Mouse (Mus musculus) E14TG2a.4 (cell line): ENCODE data around the gene Dhrs7b.

Experiments used
- CTCF ChIP-seq: conservative IDR thresholded peaks from 2 replicates; pipeline ENCODE4 v1.5.1; 2014; ENCODE audit warnings: low read length
- NANOG ChIP-seq: IDR thresholded peaks from 2 replicates; pipeline ENCODE4 v1.6.1; 2014; ENCODE audit warnings: borderline replicate concordance, low read length, mixed read lengths
- POU5F1 ChIP-seq: IDR thresholded peaks from 2 replicates; pipeline ENCODE4 v1.6.1; 2014; ENCODE audit warnings: low read length, borderline replicate concordance

- no peak for TF ChIP-seq CTCF
- no peak for TF ChIP-seq POU5F1
- no peak for TF ChIP-seq NANOG
Measured at GRCm38 (mm10) chr11:60810046-60810965, 20.1 kb upstream of the Dhrs7b start.
